In the genomic region with DNA sequence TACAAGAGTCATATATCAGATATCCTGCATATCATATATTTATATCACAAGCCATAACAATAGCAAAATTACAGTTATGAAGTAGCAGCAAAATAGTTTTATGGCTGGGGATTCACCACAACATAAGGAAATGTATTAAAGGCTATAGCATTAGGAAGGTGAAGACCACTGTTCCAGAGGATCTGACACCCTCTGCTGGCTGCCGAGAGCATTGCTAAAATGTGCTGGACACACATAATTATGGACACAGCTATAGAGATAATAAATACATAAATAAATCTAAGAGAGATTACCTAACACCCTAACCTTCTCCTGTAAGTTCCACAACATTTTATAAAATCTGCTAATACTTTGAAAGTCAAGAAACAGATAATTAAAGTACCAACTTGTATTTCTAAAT, we compare ENCODE assay signal across 7 mouse cellular contexts.
DNase-seq lines count a peak whose midpoint lies in the region; ATAC-seq and TF ChIP-seq lines count a peak whose summit lies in the region.

No protein-coding gene starts in this region.

- no peak for TF ChIP-seq EP300 in lung, postnatal 0 days (IDR thresholded peaks at IDR 0.05)

- H3K4me3 ChIP-seq in lung, postnatal 0 days (ENCODE audit: low read depth, low read length), result no peak overlapping the region

- TF ChIP-seq CTCF in lung, postnatal 0 days (IDR thresholded peaks at IDR 0.05), result peak; percentile 87

- no peaks in the 10 kb centered on the region for H3K9me3 ChIP-seq in lung, postnatal 0 days (ENCODE audit: low read length)

- H3K4me1 ChIP-seq in lung, postnatal 0 days (ENCODE audit: insufficient read depth, low read depth, low read length), result 0 out of 2 replicates have a peak, but pooled peaks cover 2% of the 10 kb centered on the region

- DNase-seq in 3T3-L1 (ENCODE audit: low read depth, low spot score) (peak; percentile 90), 416B (ENCODE audit: low read depth) (peak; percentile 71)
- DNase-seq in c-Kit-positive CD71-positive TER-119-negative erythroid progenitor cells, embryonic 14.5 days (ENCODE audit: low read depth), result peak; percentile 9
- peak; percentile 28 to 58 for DNase-seq in heart, adult 9 months (ENCODE audit: low spot score in 2 of 2)
- DNase-seq in layer of hippocampus, adult 11-12 months (ENCODE audit: low spot score), result peak; percentile 55
- peak; percentile 66 for DNase-seq in lung, postnatal 0 days (ENCODE audit: low spot score)
- DNase-seq in spleen, postnatal 14 days (ENCODE audit: low spot score in 2 of 2), result peak; percentile 30 to 55

- no peak overlapping the region for H3K9ac ChIP-seq in lung, postnatal 0 days (replicated peaks; ENCODE audit: low read depth)

- H3K36me3 ChIP-seq in lung, postnatal 0 days (ENCODE audit: insufficient read depth, low read length), result no peaks in the 10 kb centered on the region

- no peaks in the 10 kb centered on the region for H3K27me3 ChIP-seq in lung, postnatal 0 days (replicated peaks; ENCODE audit: insufficient read depth, low read length)

- ATAC-seq in lung, postnatal 0 days, result peak; percentile 53; the same call in 1 of the 2 replicates

- H3K4me2 ChIP-seq in lung, postnatal 0 days (replicated peaks; ENCODE audit: low read depth, low read length), result no peak overlapping the region

- WGBS in lung, postnatal 0 days, result 5% methylated on average over 1 of the region's 1 CpGs

- no peak overlapping the region for H3K27ac ChIP-seq in lung, postnatal 0 days (ENCODE audit: low read length)

Comparison
In these comparisons a context has a peak if more than half of its experiments do, and no peak if none do; other contexts are left out.
1. DNase-seq: peak in every context shown above with its lines; median percentile 90 in 3T3-L1; 71 in 416B; 66 in lung, postnatal 0 days; 55 in layer of hippocampus, adult 11-12 months; 43 in heart, adult 9 months; 42 in spleen, postnatal 14 days; 9 in c-Kit-positive CD71-positive TER-119-negative erythroid progenitor cells, embryonic 14.5 days.